Mouse (Mus musculus) monocyte, adult 5-6 weeks (primary cell): Measurements from ENCODE around the gene Inpp5f. TPM values are rescaled to one million over a fixed set of nuclear protein-coding genes. Genes with fewer than 3 reads are reported as not detected.
"Not testable (repeated sequence)": the region's sequence is repeated elsewhere in the genome, so short reads cannot be mapped to it uniquely, and the experiment has no call there.

Source experiments
- ATAC-seq: fragments of 153-309, 156-312 bp; replicated peaks from 2 replicates; pipeline ENCODE4 v1.8.0; 2017; ENCODE audit warnings: mild to moderate bottlenecking; ENCODE audit not compliant: low TSS enrichment, insufficient number of reproducible peaks, severe bottlenecking, poor library complexity, low FRiP score
- total RNA-seq: library from RNA; stranded (forward); fragments of 200-1000, 200-491, 200-594 nt; gene quantifications from 3 replicates; pipeline ENCODE4 v1.2.3, GENCODE M21; 2017

Gene Inpp5f
- 69.6 to 105 TPM (median 77.1 TPM) in 3 replicates for total RNA-seq

GRCm38 (mm10) chr7:128610897-128611798 is at the start of gene Inpp5f:
Gene Inpp5f (plus strand): TSS chr7:128611328.
- ATAC-seq: peak; percentile 99

DNA sequence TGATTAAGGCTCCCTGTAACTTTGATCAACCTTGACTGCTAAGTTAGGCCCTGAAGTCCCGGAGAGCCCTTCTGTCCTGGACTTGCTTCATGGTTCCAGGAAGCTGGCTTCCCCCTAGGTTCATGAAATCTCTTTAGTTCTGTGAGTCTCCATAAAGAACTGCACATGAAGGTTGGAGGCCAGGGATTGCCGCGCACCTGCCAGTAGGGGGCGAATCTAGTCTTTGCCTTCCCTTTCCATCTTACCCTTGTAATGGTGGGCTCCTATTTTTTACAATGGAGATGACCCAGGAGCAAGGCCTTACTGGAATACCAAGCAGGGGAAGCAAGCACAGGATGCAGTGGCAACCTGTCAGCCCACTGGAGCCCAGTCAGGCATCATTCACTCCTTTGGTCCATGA is 47.8 kb upstream of the Inpp5f start:
- ATAC-seq: peak; percentile 66; the same call in 1 of the 2 replicates

GRCm38 (mm10) chr7:128566311-128566710 is 44.8 kb upstream of the Inpp5f start:
- no peak for ATAC-seq

GRCm38 (mm10) chr7:128567561-128568244 is 43.4 kb upstream of the Inpp5f start:
- no peak for ATAC-seq

GRCm38 (mm10) chr7:128569429-128569828 is 41.7 kb upstream of the Inpp5f start:
- 0 out of 2 replicates have a peak, but pooled peaks have one; percentile 34 for ATAC-seq

DNA sequence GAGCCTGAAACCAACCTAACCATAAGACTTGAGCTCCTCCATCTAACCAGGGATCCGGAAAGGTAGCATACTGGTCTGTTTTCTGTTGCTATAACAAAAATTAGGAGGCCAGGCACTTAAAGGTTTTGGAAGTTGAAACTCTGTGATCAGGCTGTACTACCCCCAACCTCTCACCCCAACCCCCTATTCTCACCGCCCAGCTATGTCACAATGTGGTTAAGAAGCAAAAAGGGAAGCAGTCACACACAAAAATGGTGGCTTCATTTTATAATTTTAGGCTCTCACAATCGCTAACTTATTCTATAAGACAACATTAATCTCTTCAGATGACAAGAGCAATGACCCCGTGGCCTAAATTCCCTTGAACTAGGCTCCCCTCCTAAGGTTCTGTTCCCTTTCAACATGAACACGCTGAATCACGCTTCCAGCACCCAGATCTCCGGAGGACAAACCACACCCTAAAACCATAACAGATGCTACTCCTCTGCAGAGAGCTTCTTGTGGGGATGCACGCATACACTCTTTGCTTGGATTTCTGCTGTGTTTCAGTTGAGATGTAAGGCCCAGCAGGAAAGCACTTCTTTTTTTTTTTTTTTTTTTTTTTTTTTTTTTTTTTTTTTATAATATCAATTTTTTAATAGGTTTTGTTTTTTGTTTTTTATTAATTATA is 41.0 kb upstream of the Inpp5f start:
- peak; percentile 74 for ATAC-seq

DNA sequence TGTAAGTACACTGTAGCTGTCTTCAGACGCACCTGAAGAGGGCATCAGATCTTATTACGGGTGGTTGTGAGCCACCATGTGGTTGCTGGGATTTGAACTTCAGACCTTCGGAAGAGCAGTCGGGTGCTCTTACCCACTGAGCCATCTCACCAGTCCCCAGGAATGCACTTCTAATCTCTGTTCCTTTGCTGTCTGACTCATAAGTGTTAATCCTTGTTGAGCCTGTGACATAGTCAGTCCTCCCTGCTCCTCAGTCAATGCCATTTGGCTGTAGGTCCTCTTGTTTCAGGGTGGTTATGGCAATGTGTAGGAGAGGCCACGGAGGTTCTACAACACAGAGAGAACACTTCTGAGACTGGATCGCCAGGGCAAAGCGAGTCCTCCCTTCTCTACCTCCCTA is 40.5 kb upstream of the Inpp5f start:
- not testable (repeated sequence) for ATAC-seq

DNA sequence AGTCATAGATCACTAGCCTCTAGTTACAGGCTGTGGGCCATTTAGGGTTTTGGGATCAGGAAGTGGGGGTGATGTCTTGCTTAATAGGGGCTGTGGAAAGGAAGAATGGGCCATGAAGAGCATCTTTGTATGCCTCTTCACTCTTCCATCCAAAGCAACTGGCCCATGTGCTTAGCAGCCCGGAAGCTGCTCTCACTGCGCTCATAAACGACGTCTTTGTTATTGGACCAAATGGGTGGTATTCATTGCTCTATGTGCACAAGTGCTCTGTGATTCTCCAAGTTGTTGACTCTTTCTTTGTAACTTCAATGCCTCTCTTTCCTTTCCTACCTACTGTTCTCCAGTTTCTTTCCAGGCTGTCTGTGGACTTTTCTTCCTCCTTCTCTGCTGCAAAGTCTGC is 39.1 kb upstream of the Inpp5f start:
- no peak for ATAC-seq

DNA sequence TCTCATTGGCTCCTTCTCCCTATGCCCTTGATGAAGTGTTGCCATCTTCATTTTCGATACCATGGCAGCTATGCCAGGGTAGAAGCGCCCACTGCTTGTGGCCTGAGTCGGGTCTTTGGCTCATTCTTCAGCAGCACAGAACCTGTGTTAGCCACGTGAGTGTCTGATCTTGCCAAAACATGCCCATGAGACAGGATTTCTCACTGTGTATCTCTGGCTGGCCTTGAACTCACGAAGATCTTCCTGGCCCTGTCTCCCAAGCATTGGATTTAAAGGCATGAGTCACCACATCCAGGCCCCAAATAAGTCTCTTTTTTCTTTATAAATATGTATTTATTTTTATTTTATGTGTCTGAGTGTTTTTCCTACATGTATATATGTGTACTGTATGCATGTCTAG is 35.9 kb upstream of the Inpp5f start:
- no peak for ATAC-seq

- peak; percentile 70 for ATAC-seq
Measured at GRCm38 (mm10) chr7:128575794-128576193, 35.3 kb upstream of the Inpp5f start.

DNA sequence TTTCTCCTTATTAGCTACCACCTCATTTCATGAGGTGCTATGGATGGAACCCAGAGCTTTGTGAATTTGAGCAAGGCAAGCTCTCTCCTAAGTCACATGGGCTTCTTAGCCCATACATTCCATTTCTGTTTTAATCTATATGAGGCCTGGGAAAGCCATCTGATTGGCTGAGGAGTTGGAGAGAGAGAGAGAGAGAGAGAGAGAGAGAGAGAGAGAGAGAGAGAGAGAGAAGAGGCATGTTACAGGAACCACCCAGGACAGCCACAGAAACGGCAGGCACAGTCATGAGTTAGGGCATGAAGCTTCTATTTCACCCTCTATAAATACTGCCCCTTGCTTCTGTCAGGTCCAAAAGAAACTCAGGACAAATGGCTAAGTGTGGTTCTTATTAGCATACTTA is 33.5 kb upstream of the Inpp5f start:
- no peak for ATAC-seq

DNA sequence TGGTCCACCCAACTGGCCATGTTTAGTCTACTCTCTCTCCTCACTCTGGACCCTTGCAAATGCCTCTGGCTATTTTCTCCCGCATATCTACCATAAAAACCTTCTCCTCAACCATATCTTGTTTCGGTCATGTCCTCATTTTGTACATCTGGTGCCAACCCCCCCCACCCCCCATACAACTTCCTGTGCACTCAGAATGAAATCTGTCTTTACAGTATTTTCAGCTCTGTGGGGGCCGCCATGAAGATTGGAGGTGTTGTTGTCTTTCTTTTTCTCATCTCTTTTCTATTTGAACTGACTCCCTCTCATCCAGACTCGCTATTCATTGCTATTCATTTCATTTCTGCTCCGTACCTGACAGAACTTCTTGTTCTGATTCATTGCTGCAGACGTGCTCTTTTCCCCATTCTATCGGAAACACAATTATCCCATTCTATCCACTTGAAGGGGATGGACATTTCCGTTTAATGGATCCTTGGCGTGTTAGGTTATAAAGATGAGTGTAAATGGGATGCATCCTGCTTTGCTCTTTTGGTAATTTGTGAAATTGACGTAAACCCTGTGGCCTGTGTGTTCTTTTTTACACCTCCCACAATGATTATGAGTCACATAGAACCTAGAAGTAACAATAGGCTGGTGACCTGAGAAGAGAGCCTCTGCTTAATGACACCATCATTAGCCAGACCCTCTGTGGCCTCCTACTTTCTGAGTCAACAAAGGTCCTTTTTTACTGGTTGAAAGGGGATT is 32.8 kb upstream of the Inpp5f start:
- no peak for ATAC-seq

DNA sequence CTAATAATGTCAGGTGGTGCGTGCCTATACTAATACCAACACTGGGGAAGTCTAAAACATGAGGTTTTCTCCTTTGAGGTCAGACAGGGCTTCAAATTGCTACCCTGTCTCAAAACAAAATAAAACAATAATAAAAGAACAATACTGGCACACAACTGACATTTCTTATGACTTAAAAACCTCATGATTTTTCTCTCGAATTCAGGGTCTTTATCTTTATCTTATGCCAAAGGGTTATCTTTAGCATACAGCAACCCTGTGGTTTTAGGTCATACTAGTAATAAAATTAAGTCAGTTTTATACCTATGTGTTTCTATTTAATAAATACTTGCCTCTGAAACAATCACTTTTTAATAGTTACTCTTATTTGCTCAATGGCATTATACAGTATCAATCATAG is 31.7 kb upstream of the Inpp5f start:
- ATAC-seq: no peak

DNA sequence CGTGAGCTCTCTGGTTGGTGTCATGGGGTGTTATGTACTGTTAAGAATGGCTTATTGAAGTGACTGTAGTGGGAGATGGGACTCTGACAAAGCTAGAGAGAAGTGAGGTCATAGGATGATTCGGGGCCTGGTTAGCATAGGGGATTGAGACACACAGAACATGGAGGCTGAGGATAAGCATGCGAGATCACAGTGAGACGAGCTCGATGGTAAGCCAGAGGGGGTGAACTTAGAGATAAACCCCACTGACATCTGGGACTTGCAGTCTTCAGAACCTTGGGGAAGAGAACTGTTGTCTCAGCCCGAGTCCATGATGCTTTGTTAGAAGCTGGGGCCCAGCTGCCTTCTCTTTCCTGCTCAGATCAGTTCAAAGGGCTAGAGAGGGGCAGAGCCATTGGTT is 30.8 kb upstream of the Inpp5f start:
- no peak for ATAC-seq

DNA sequence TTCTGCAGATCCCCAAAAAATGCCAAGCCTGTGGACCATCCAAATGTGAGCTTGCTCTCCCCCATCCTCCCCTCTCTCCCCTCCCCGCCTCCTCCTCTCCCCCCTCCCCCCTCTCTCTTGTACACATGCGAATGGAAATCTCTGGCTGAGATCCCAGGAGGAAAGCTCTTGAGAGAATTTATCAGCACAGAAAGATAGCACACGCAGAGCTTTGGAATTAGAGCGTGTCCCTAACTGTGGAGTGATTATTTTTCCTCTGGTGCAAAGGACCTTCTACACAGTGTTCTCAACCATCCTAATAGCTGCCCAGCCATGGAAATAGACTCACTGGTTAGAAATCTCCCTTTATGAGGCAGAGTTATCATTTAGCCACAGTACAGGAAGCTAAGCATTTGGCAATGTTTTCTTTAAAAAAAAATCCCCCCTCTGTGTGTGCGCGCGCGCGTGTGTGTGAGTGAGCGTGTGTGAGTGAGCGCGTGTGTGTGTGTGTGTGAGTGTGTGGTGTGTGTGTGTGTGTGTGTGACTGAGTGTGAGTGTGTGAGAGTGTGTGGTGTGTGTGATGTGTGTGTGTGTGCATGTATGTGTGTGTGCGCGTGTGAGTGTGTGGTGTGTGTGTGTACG is 29.2 kb upstream of the Inpp5f start:
- ATAC-seq: 0 out of 2 replicates have a peak, but pooled peaks have one; percentile 19

DNA sequence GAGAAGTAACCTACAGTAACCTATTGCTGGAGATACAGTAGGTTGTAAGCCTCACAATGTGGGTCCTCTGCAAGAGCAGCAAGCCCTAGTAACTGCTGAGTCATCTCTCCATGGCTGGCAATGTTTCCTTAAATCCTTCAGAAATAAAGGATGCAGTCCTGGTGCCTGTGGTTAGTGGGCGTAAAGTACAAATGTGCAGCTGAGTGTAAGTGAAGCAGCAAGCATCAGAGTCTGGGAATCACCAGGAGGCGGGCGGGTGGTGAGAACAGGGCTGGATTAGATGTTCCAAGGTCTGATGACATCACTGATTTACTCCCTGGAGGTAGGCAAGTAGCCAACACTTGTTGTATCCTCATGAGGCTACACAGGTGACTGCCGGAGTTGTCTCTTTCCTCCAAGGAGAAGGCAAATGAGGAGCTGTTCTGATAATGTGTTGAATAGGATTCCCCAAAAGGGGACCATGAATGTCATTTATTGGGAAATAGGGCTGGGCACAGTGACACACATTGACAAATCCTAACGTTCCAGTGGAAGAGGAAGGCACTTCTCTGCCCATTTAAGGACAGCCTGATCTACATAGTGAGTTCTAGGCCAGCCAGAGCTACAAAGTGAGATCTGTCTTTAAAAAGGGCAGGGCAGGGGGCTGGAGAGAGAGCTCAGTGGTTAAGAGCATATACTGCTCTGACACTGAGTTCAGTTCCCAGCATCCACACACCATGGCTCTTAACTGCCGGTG is 27.7 kb upstream of the Inpp5f start:
- peak; percentile 55 for ATAC-seq

DNA sequence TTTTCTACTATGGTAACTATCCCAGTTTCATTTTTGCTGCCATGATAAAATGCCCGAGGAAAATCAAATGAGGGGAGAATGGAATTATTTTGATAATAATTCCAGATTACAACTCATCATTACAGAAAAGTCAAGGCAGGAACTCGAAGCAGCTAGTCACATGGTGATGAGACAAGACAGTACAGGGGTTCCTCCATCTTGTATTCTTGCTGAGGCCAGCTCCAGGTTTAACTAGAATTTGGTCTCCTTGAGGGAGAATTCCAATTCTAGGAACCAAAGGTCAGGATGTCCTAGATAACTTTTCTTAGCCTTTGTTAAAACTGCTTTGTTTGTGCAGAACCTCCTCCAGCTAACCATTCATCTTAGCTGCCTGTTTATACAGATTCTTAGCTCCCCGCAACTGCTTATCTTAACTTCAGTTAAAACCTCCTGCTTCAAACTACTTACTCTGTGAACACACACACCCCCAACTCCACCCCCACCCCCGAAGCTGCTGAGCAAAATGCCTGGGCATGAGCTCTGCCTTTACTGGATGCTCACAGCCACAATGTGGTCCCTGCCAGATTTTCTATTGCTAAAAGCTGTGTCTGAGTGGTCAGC is 23.7 kb upstream of the Inpp5f start:
- ATAC-seq: no peak
